Mouse (Mus musculus): ENCODE results near the gene Tbpl2. TPM values are rescaled to one million over a fixed set of nuclear protein-coding genes. Genes with fewer than 3 reads are reported as not detected.

Tbpl2 gene
- polyA plus RNA-seq, 1 experiment, result not detected

DNA sequence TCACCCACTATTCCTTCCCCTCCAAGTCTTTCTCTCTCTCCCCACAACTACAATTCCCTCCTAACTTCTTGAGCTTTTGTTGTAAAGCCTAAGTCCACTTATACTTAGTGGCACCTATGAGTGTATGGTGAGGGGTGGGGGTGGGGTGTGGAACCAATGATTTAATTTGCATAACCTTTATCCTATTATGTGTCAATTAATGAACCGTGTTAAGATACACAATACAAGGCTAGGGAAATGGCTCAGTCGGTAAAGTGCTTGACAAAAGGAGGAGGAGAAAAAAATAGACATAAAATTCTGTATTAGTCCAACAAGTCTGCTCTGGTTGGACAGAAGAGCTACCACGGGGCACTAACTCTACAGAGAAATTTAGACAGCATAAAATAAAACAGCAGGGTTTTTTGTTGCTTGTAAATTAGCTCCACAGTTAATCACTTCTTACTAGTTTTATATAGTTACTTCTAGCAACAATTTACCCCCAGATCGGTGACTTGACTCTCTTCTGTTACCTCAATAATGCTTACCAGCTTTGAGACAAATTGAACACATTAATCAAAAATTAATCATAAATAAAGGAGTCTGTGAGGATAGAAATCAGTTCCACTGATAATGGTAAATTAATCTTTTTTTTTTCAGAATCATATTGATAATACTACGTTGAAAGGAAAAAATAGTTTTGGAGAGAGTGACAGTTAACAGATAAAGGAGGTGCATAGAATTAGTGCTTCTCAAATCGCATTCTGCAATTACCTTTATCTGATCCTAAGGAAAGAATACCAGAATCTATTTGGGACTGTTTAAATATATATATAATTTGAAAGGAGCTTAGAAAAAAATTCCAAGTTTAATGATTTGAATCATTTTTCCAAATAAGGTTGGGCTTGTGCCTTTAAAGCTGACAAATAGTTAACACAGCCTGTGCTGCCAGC, 48.6 kb downstream of the Tbpl2 start:
- Histone ChIP-seq H3K4me3 (replicated peaks) (peak overlapping the region; percentile 28), H3K4me1 (ENCODE audit: control insufficient read depth) (peaks cover 2% of the 10 kb centered on the region)
- TF ChIP-seq GATA1 (IDR thresholded peaks at IDR 0.05; ENCODE audit: low read length), result no peak
- no peak for TF ChIP-seq TAL1 (IDR thresholded peaks at IDR 0.05; ENCODE audit: low read length)

DNA sequence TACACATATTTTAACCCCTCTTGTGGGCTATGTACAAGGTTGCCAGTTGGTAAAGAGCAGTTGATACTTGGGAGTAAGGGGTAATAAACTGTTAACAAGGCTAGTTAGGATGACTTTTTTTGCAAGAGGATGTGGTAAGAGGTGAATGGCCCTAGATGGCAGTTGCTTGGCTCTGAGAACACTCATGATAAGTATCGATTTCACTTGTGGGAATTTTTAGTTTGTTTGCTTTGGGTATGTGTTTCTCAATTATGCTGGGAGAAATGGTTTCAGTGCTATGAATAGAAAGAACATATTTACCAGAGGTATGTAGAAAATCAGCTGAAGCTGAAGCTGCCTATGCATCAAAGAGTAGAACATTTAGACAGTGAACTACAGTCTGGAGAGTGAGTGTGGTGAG, 53.5 kb downstream of the Tbpl2 start:
- Histone ChIP-seq H3K27me3 (ENCODE audit: control insufficient read depth) (no peaks in the 10 kb centered on the region), H3K4me1 (ENCODE audit: control insufficient read depth) (no peaks in the 10 kb centered on the region), H3K9me3 (ENCODE audit: control insufficient read depth, low read length) (no peaks in the 10 kb centered on the region), H3K4me3 (replicated peaks) (no peak overlapping the region), H3K36me3 (ENCODE audit: control insufficient read depth) (no peaks in the 10 kb centered on the region)
- TF ChIP-seq GATA1 (IDR thresholded peaks at IDR 0.05; ENCODE audit: low read length) (no peak), TAL1 (IDR thresholded peaks at IDR 0.05; ENCODE audit: low read length) (no peak)

More for the DNA sequence above, 48.6 kb downstream of the Tbpl2 start:
- Histone ChIP-seq H3K27me3 (ENCODE audit: control insufficient read depth) (no peaks in the 10 kb centered on the region), H3K36me3 (ENCODE audit: control insufficient read depth) (no peaks in the 10 kb centered on the region), H3K9me3 (ENCODE audit: control insufficient read depth, low read length) (no peaks in the 10 kb centered on the region)

DNA sequence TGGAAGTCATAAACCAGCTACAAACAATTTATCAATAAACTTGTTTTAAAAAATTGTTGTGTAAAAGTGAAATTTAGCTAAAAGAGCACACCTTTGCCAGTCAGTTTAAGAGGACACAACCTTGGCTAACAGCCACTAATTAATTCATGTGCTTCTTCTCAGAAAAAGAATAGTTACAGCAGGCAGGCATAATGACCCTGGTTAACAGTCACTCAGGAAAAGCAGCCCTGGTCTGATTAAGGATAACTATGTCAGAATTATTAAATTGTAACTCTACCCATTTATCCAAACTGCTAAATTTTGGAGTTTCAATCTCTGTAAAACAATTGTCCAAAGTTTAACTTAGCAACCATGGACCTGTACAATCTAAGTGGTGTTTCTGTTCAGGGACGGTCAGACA, 55.9 kb downstream of the Tbpl2 start:
- Histone ChIP-seq H3K4me1 (ENCODE audit: control insufficient read depth) (no peaks in the 10 kb centered on the region), H3K36me3 (ENCODE audit: control insufficient read depth) (no peaks in the 10 kb centered on the region), H3K9me3 (ENCODE audit: control insufficient read depth, low read length) (peaks cover 2% of the 10 kb centered on the region; the same call in 1 of the 2 replicates), H3K27me3 (ENCODE audit: control insufficient read depth) (no peaks in the 10 kb centered on the region), H3K4me3 (replicated peaks) (no peak overlapping the region)
- TF ChIP-seq TAL1 (IDR thresholded peaks at IDR 0.05; ENCODE audit: low read length) (no peak), GATA1 (IDR thresholded peaks at IDR 0.05; ENCODE audit: low read length) (no peak)

Other genes with a start within 250 kb of the Tbpl2 start
- not detected in 2 replicates for gene Hnmt, start 47.2 kb downstream of the Tbpl2 start, polyA plus RNA-seq (2012)
- not detected in 2 replicates for gene Il1f8, start 56.6 kb upstream of the Tbpl2 start, polyA plus RNA-seq (2012)
- not detected in 2 replicates for gene Il1f9, start 89.9 kb upstream of the Tbpl2 start, polyA plus RNA-seq (2012)
- not detected in 2 replicates for gene Il1f6, start 118.8 kb upstream of the Tbpl2 start, polyA plus RNA-seq (2012)
- not detected in 2 replicates for gene Il1f5, start 180.4 kb upstream of the Tbpl2 start, polyA plus RNA-seq (2012)
- gene Il1f10, start 194.6 kb upstream of the Tbpl2 start, polyA plus RNA-seq (2012), result not detected in 2 replicates
- not detected in 2 replicates for gene Il1rn, start 240.3 kb upstream of the Tbpl2 start, polyA plus RNA-seq (2012)